Mouse (Mus musculus) C2C12 (cell line): ENCODE measurements around the gene Hykk.

Experiments
- CEBPB ChIP-seq: IDR thresholded peaks from one replicate; pipeline ENCODE4 v1.6.1; 2011; ENCODE audit warnings: low read depth, mild to moderate bottlenecking, control low read depth, moderate library complexity
- CTCF ChIP-seq: IDR thresholded peaks from one replicate; pipeline ENCODE4 v1.5.1; 2011; ENCODE audit not compliant: control insufficient read depth, insufficient read depth, insufficient read length
- MAX ChIP-seq: IDR thresholded peaks from one replicate; pipeline ENCODE4 v1.6.1; 2011; ENCODE audit warnings: mild to moderate bottlenecking, control low read depth
- USF1 ChIP-seq: IDR thresholded peaks from one replicate; pipeline ENCODE4 v1.6.1; 2011; ENCODE audit warnings: low read depth, mild to moderate bottlenecking, control low read depth, moderate library complexity

GRCm38 (mm10) chr9:54931765-54932164 lies 14.7 kb downstream of the Hykk start:
- TF ChIP-seq CTCF, result no peak
- no peak for TF ChIP-seq MAX
- no peak for TF ChIP-seq USF1
- TF ChIP-seq CEBPB, result no peak
